Mouse (Mus musculus): ENCODE data around the gene Tmem41a.

Tmem41a gene

DNA sequence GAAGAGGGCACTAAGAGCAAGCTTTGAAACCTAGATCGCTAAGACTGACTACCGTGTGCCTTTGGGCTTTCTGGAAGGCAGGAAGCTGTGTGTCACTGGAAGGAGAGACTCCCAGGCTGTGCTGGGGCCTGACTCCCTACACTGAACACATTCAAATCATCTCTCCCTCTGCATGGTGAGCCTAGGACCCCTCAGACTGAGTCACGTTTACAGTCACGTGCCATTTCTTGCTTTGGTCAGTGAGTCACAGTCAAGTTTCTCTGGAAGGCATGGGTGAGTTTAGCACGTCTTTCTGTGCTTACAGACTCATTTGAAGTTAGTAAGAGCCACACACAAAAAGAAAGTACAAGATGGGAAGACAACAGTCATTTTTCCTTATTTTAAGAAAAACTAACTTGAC is 46.1 kb downstream of the Tmem41a start:
- DNase-seq, result no peak

- DNase-seq, result no peak
Observed at GRCm38 (mm10) chr16:21893890-21894289, 53.5 kb downstream of the Tmem41a start.

DNA sequence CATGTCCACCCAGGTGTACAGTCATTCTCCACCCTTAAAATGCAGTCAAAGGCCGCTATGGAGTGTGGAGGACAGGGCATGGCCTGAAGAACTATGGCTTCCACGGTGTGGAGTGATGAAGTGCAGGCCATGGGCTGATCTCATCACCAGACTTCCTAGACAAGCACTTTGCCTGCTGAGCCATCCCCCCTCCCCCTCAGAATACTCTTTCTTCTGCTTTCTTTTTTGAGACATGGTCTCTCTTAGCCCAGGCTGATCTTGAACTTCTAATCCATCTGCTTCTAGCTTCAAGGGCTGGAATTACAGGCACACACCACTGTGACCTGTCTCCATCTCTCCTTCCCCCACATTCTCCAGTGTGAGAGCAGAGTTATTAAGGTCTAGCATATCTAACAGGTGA is 59.8 kb downstream of the Tmem41a start:
- no peak for DNase-seq
